Mouse (Mus musculus) stomach, embryonic 16.5 days (tissue): ENCODE results near the gene Btn1a1. TPM values are rescaled to one million over a fixed set of nuclear protein-coding genes. Genes with fewer than 3 reads are reported as not detected.

ENCODE experiments used
- ATAC-seq: fragments of 200-750 bp; cut with Nextera tagmentation; 2 replicates; pipeline ENCODE4 v1.8.0; 2017; ENCODE audit warnings: moderate number of reproducible peaks, moderate TSS enrichment; ENCODE audit not compliant: insufficient read depth, low FRiP score
- H3K27ac ChIP-seq: fragments of 300-500 bp; sonication (generic); 2 replicates; pipeline ENCODE4 v1.5.1; 2014; ENCODE audit warnings: low read length
- H3K27me3 ChIP-seq: fragments of 300-500 bp; sonication (generic); 2 replicates; pipeline ENCODE4 v1.6.1; 2014; ENCODE audit warnings: low read length, control low read depth, mixed read lengths; ENCODE audit not compliant: control insufficient read depth, insufficient read depth
- H3K36me3 ChIP-seq: fragments of 300-500 bp; sonication (generic); 2 replicates; pipeline ENCODE4 v1.6.1; 2014; ENCODE audit warnings: low read length; ENCODE audit not compliant: control insufficient read depth, insufficient read depth
- H3K4me1 ChIP-seq: fragments of 300-500 bp; sonication (generic); 2 replicates; pipeline ENCODE4 v1.6.1; 2014; ENCODE audit warnings: low read length, control low read depth, mixed read lengths; ENCODE audit not compliant: control insufficient read depth, insufficient read depth
- H3K4me2 ChIP-seq: fragments of 300-500 bp; sonication (generic); 2 replicates; pipeline ENCODE4 v1.6.1; 2014; ENCODE audit warnings: low read depth, low read length, mixed read lengths
- H3K4me3 ChIP-seq: fragments of 300-500 bp; sonication (generic); replicated peaks from 2 replicates; pipeline ENCODE4 v1.5.1; 2014; ENCODE audit warnings: mild to moderate bottlenecking, low read length
- H3K9ac ChIP-seq: fragments of 300-500 bp; sonication (generic); 2 replicates; pipeline ENCODE4 v1.6.1; 2014; ENCODE audit warnings: low read length
- H3K9me3 ChIP-seq: fragments of 300-500 bp; sonication (generic); replicated peaks from 2 replicates; pipeline ENCODE4 v1.6.1; 2016; ENCODE audit warnings: low read length, control low read depth; ENCODE audit not compliant: control insufficient read depth
- WGBS: fragments of 180-500 bp; shearing (Covaris S2); extraction: QIAGEN DNeasy Blood & Tissue Kit; methylation state at CpG from one replicate; pipeline ENCODE4 v1.1.7; 2014; 5-methylcytosine and 5-hydroxymethylcytosine counted together
- polyA plus RNA-seq: library from polyadenylated mRNA; unstranded; fragments of >200 nt; fragmentation: Nextera tagmentation; extraction: Ambion mirVana; gene quantifications from 2 replicates; pipeline ENCODE4 v1.2.1, GENCODE M21; 2015

The Btn1a1 gene
- polyA plus RNA-seq, 1 experiment from 2014 or later, result 0.22 TPM

GRCm38 (mm10) chr13:23463381-23464223 lies 2.1 kb downstream of the Btn1a1 start:
- H3K4me2 ChIP-seq, result peak overlapping the region; percentile 90
- peak overlapping the region; percentile 59 for H3K4me3 ChIP-seq
- H3K4me1 ChIP-seq, result peaks cover 12% of the 10 kb centered on the region; the same call in 1 of the 2 replicates
- H3K9me3 ChIP-seq, result no peaks in the 10 kb centered on the region
- no peaks in the 10 kb centered on the region for H3K36me3 ChIP-seq
- WGBS, result 1% methylated on average over 21 of the region's 21 CpGs
- ATAC-seq, result peak; percentile 63; the same call in 1 of the 2 replicates
- no peaks in the 10 kb centered on the region for H3K27me3 ChIP-seq
- no peak overlapping the region for H3K27ac ChIP-seq
- peak overlapping the region; percentile 67 for H3K9ac ChIP-seq

GRCm38 (mm10) chr13:23462669-23463068 lies 3.0 kb downstream of the Btn1a1 start:
- peaks cover 12% of the 10 kb centered on the region; the same call in 1 of the 2 replicates for H3K4me1 ChIP-seq
- no peaks in the 10 kb centered on the region for H3K36me3 ChIP-seq
- H3K9me3 ChIP-seq, result no peaks in the 10 kb centered on the region
- H3K9ac ChIP-seq, result no peak overlapping the region
- no peak for ATAC-seq
- no peak overlapping the region for H3K4me2 ChIP-seq
- H3K4me3 ChIP-seq, result no peak overlapping the region
- H3K27me3 ChIP-seq, result no peaks in the 10 kb centered on the region
- H3K27ac ChIP-seq, result no peak overlapping the region

GRCm38 (mm10) chr13:23462063-23462462 lies 3.6 kb downstream of the Btn1a1 start:
- Histone ChIP-seq H3K4me1 (peaks cover 12% of the 10 kb centered on the region; the same call in 1 of the 2 replicates), H3K36me3 (no peaks in the 10 kb centered on the region), H3K27ac (no peak overlapping the region), H3K4me2 (no peak overlapping the region), H3K27me3 (no peaks in the 10 kb centered on the region), H3K9ac (no peak overlapping the region), H3K9me3 (no peaks in the 10 kb centered on the region), H3K4me3 (no peak overlapping the region)
- 79% methylated on average over 4 of the region's 4 CpGs for WGBS
- no peak for ATAC-seq

- Histone ChIP-seq H3K27me3 (no peaks in the 10 kb centered on the region), H3K4me3 (no peak overlapping the region), H3K9ac (no peak overlapping the region), H3K4me1 (no peaks in the 10 kb centered on the region), H3K9me3 (no peaks in the 10 kb centered on the region), H3K27ac (no peak overlapping the region), H3K4me2 (no peak overlapping the region), H3K36me3 (no peaks in the 10 kb centered on the region)
- no peak for ATAC-seq
- 27% methylated on average over 15 of the region's 15 CpGs for WGBS
Observed at GRCm38 (mm10) chr13:23459264-23459846, 6.3 kb downstream of the Btn1a1 start.

- no peak for ATAC-seq
- peak overlapping the region; percentile 92 for H3K27ac ChIP-seq
- no peaks in the 10 kb centered on the region for H3K27me3 ChIP-seq
- H3K4me3 ChIP-seq, result peak overlapping the region; percentile 86
- WGBS, result 0% methylated on average over 9 of the region's 9 CpGs
- H3K9me3 ChIP-seq, result no peaks in the 10 kb centered on the region
- peak overlapping the region; percentile 52 for H3K4me2 ChIP-seq
- H3K9ac ChIP-seq, result peak overlapping the region; percentile 80
- H3K4me1 ChIP-seq, result no peaks in the 10 kb centered on the region
- no peaks in the 10 kb centered on the region for H3K36me3 ChIP-seq
Observed at GRCm38 (mm10) chr13:23453926-23454325, 11.8 kb downstream of the Btn1a1 start.

GRCm38 (mm10) chr13:23453362-23453862 lies 12.3 kb downstream of the Btn1a1 start:
- no peaks in the 10 kb centered on the region for H3K9me3 ChIP-seq
- peak overlapping the region; percentile 52 for H3K4me2 ChIP-seq
- peak; percentile 89 for ATAC-seq
- H3K4me3 ChIP-seq, result peak overlapping the region; percentile 86
- no peaks in the 10 kb centered on the region for H3K36me3 ChIP-seq
- H3K27me3 ChIP-seq, result no peaks in the 10 kb centered on the region
- no peaks in the 10 kb centered on the region for H3K4me1 ChIP-seq
- peak overlapping the region; percentile 92 for H3K27ac ChIP-seq
- H3K9ac ChIP-seq, result peak overlapping the region; percentile 80
- under 1% methylated on average over 25 of the region's 25 CpGs for WGBS

GRCm38 (mm10) chr13:23450398-23450797 lies 15.3 kb downstream of the Btn1a1 start:
- Histone ChIP-seq H3K4me3 (peak overlapping the region; percentile 56), H3K4me1 (no peaks in the 10 kb centered on the region), H3K9ac (peak overlapping the region; percentile 45), H3K27me3 (no peaks in the 10 kb centered on the region), H3K9me3 (no peaks in the 10 kb centered on the region), H3K27ac (0 out of 2 replicates have a peak overlapping the region, but pooled peaks have one; percentile 9), H3K36me3 (no peaks in the 10 kb centered on the region), H3K4me2 (peak overlapping the region; percentile 83)
- ATAC-seq, result no peak
- under 1% methylated on average over 15 of the region's 15 CpGs for WGBS

GRCm38 (mm10) chr13:23449235-23450095 lies 16.2 kb downstream of the Btn1a1 start:
- WGBS, result under 1% methylated on average over 24 of the region's 24 CpGs
- H3K27ac ChIP-seq, result peak overlapping the region; percentile 27
- no peaks in the 10 kb centered on the region for H3K27me3 ChIP-seq
- no peaks in the 10 kb centered on the region for H3K9me3 ChIP-seq
- no peak for ATAC-seq
- H3K36me3 ChIP-seq, result no peaks in the 10 kb centered on the region
- peak overlapping the region; percentile 66 for H3K9ac ChIP-seq
- peak overlapping the region; percentile 83 for H3K4me2 ChIP-seq
- H3K4me3 ChIP-seq, result peak overlapping the region; percentile 56
- H3K4me1 ChIP-seq, result peaks cover 4% of the 10 kb centered on the region
